Mouse (Mus musculus) adrenal gland, postnatal 10 days (tissue): ENCODE results near the gene Alpk1. TPM values are rescaled to one million over a fixed set of nuclear protein-coding genes. Genes with fewer than 3 reads are reported as not detected.
A peak's percentile ranks its signal among the peaks of the same experiment; 100 is the strongest.

ENCODE experiments used
- DNase-seq: peaks from one replicate; pipeline ENCODE4 v3.0.0; 2021; ENCODE audit warnings: mixed read lengths
- long read RNA-seq, 2 experiments: library from polyadenylated mRNA; stranded (forward); transcript quantifications; one replicate each; pipeline ENCODE4 v2.0.0; 2021
- total RNA-seq, 2 experiments: library from RNA; stranded (reverse); gene quantifications; 2 replicates each; pipeline ENCODE4 v1.2.3; 2021

The Alpk1 gene
- 1 to 10 TPM; 6.7 to 7.0 TPM for total RNA-seq
- long read RNA-seq, experiment 1, partial matches to known transcripts: 1 of 3 reads
- long read RNA-seq, experiment 1, other reads (novel, unspliced or antisense): 2 of 3 reads
- long read RNA-seq, experiment 2, partial matches to known transcripts: 0 of 4 reads
- long read RNA-seq, experiment 2, other reads (novel, unspliced or antisense): 4 of 4 reads

- DNase-seq: peak; percentile 77
Measured at GRCm38 (mm10) chr3:127780021-127780644, at the start of gene Alpk1. Alpk1 (minus strand) TSS chr3:127780527.

- no peak for DNase-seq
Measured at GRCm38 (mm10) chr3:127827123-127827522, 46.8 kb upstream of the Alpk1 start.

- no peak for DNase-seq
Measured at GRCm38 (mm10) chr3:127826503-127826902, 46.2 kb upstream of the Alpk1 start.

- DNase-seq: no peak
Measured at GRCm38 (mm10) chr3:127823886-127824863, 43.8 kb upstream of the Alpk1 start.

- no peak for DNase-seq
Measured at GRCm38 (mm10) chr3:127821209-127821608, 40.9 kb upstream of the Alpk1 start.

GRCm38 (mm10) chr3:127820400-127820799 lies 40.1 kb upstream of the Alpk1 start:
- DNase-seq: no peak

DNA sequence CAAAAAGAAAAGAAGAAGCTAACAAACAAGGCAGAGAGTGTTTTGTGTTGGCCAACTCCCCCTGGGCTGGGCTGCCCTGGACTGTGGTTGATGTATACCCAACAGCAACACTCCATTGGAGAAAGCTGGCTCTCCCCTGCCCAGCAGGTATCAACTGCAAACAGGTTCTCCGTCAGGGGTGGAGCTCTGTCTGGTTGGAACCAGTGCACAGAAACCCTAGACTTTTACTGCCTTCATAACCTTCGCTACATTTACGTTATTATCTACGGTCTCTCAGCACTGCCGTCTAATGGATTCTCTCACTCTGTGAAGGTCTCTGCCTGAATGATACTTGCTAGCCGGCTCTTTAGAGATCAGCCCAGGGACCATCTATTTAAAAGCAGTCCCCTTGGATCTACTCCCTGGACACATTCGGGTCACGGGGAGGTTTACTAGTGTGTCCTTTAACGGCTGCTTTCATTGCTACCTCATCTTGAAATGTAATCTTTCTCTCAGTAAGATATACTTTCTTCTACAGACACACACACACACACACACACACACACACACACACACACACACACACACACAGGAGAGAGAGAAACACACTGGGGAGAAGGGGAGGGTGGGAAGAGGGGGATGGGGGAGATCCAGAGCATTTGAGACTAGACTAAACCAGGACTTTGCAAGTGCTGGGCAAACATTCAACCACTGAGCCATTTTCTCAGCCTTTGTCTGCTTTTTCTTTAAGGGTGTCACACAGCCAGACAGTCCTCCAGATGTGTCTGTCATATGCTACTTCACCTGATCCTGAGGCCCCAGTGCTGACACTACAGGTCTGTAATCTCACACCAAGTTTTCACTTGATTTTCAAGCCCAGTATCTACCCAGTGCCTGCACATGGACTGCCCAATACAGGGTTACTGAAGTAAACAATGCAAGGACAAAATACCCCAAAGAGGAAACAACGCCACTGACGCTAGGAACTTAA lies 38.7 kb upstream of the Alpk1 start:
- no peak for DNase-seq

DNA sequence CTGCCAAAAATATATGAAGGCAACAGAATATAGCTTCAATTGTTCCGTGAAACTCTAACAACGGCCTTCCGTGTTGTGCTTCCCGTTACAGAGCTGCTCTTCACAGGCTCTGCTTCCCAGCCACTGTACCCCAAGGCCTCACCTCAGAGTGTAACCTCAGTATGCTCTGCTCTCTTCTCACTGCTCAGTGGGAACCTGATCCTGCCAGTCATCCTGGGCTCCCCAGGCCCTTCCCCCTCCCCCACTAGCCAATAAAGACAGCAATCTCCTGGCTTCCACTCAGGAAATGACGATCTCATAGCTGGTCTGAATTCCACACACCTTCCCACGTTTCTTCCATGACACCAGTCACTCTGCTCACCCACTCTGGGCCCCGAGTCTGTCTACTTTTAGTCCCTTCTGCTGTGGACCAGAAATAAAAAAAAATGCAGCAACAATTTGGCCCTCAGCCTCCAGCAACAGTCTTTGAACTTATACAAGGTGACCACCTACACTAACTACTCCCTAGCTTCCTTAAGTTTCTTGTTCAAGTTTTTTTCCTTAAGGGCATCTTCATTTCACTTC lies 36.9 kb upstream of the Alpk1 start:
- no peak for DNase-seq

DNA sequence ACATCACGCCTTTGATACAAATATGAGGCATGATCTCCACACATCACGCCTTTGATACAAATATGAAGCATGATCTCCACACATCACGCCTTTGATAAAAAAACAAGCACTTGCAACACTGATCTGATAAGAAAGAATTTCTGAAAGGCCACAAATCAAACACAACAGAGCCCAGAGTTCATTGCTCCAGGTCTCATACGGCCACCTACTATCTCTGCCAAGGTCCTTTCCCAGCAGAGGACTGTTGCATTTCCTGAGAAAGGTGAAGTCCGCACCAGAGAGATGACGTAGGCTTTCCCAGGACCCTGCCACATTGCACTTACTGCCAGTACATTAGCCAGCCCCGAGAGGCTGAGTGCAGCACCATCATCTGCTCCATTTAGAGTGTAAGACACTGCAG lies 28.8 kb upstream of the Alpk1 start:
- DNase-seq: no peak

DNA sequence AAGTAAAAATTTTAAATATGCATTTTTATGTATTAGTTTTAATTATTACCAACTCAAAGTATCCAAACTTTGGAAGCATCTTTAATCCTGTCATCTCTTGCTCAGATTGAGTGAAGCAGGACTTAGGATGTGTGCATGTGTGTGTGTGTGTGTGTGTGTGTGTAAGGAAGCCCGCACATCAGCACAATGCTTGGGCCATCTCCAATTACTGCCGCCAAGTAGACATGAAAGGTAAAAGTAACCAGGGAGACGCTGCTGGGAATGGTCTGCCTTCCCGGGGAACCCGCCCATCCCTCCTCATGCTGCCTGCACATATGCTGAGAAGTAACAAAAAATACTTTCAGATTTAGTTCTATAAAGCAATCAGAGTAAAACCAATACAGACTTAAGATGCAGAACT lies 27.5 kb upstream of the Alpk1 start:
- no peak for DNase-seq

DNA sequence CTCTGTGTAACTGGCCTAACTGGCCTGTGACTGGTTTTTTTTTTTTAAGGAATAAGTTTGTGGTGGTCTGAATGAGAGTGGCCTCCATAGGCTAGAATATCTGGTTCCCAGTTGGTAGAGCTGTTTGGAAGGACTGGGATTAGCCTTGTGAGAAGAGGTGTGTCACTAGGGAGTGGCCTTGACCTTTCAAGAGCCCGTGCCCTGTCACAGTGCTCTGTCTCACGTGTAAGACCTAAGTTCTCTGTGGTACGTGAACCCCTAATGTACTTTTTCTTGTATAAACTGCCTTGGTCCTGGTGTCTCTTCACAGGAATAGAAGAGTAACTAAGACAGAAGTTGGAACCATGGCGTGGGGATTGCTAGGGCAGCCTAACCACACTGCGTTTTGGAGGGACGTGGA lies 25.7 kb upstream of the Alpk1 start:
- DNase-seq: no peak

- no peak for DNase-seq
Measured at GRCm38 (mm10) chr3:127805071-127805470, 24.7 kb upstream of the Alpk1 start.

DNA sequence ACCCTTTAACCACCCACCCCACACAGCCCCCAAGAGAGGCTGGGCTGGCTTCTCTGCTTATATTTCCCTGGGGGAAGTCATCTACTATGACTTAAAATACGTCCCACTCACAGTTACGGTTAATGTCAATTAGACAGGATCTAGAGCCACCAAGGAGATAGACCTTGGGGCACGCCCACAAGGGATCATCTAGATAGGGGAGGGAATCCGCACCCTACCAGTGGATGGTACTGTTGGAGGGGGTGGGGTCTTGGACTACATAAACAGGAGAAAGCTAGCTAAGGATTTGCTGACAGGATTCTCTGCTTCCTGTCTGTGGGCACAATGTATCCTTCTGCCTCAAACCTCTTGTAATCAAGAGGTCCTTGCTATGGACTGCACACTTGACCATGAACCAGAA lies 24.1 kb upstream of the Alpk1 start:
- DNase-seq: no peak

- no peak for DNase-seq
Measured at GRCm38 (mm10) chr3:127802814-127803213, 22.5 kb upstream of the Alpk1 start.

DNA sequence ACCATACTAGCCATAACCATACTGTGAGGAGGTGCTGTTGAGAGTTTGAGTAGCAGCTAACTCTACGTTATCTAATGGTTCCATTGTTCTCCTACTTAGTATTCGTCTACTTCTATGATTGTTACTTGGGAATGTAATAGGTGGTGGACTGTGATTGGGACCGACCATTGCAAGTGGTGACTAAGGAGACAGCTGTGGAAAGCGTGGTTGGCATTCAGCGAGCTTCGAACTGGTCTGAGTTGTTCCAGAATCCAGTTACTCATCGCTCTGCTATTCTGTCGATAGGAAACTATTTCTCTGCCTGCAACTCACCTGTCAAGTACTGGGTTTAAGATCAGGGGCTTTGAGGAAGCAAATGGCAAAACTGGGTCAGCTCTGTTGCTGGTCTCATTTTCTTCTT lies 20.8 kb upstream of the Alpk1 start:
- no peak for DNase-seq

DNA sequence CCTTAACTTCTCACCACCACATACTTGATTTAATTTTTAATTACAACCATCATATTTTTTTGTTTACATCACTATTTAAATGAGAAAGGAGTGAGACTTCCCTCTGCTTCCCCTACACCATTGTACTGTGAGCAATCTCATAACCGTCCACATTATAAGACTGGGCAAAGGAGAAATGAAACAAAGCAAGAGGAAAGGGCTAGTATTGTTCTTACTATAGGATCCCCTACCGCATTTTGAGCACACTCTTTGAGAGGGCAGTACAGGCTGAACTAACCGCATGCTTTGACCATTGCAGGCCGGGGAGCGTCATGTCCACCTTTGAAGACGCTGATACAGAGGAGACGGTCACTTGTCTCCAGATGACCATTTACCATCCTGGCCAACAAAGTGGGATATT lies 15.9 kb upstream of the Alpk1 start:
- DNase-seq: no peak

GRCm38 (mm10) chr3:127795762-127796161 lies 15.4 kb upstream of the Alpk1 start:
- DNase-seq: no peak

DNA sequence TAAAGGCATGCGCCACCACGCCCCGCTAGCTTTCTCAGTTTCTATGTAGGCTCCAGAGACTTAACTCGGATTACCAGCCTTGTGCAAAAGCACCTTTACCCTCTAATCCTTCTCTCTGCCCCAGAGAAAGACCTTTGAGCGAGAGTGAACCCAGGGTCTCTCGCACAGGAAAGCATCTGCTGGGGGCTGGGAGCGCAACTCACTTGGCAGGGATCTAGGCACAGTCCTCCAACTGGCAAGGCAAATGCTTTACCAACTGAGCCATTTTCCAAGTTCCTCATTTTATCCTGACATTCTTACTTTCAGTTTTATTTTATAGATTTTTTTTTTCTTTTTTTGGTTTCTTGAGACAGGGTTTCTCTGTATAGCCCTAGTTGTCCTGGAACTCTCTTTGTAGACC lies 12.7 kb upstream of the Alpk1 start:
- no peak for DNase-seq

GRCm38 (mm10) chr3:127791595-127792561 lies 11.6 kb upstream of the Alpk1 start:
- no peak for DNase-seq

DNA sequence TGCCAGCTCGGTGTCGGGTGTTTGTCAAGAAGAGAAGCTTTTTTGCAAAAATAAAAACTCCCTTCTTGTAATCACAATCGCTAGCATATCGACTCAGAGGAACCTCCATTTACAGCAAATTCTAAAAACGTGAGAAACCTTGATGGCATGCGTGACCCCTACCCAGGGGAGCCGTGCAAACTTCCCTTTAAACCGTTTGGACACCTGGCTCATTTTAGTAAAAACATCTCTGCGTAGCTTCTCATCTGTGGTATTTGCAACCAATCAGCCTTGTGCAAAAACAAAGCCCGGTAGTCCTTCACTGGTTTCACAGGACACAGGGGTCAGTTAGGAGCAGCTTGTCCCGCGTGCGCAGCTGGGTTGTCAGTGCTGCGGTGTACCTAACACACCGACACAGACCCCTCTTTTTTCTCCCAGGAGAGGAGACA lies 10.7 kb upstream of the Alpk1 start:
- DNase-seq: no peak
